Mouse (Mus musculus) ES-Bruce4 (cell line): ENCODE data around the gene Hemgn.

Experiments used
- CTCF ChIP-seq: IDR thresholded peaks from one replicate; pipeline ENCODE4 v1.8.1; 2011; ENCODE audit warnings: low read depth, low read length
- EP300 ChIP-seq: IDR thresholded peaks from 2 replicates; pipeline ENCODE4 v1.6.1; 2011; ENCODE audit warnings: low read depth, low read length; ENCODE audit not compliant: insufficient read depth

- TF ChIP-seq EP300 = no peak
- TF ChIP-seq CTCF = no peak
Measured at GRCm38 (mm10) chr4:46452481-46452850, 39.2 kb upstream of the Hemgn start.
